Mouse (Mus musculus) small intestine, adult 2 months (tissue): ENCODE measurements at regions not wholly inside any gene's neighbourhood (a gene's known extent, or its start where the extent isn't known, plus 50 kb on each side); places are given as distances from the start of the nearest gene placed in this dataset.

Source experiments
- CTCF ChIP-seq: fragments of 200-500 bp; IDR thresholded peaks from 2 replicates; pipeline ENCODE4 v1.5.1; 2012; ENCODE audit warnings: low read depth, mild to moderate bottlenecking, control low read depth, inconsistent platforms, low read length, moderate library complexity, mixed read lengths; ENCODE audit not compliant: insufficient replicate concordance, insufficient read length; ENCODE audit errors: extremely low read depth
- POLR2A ChIP-seq: fragments of 200-500 bp; IDR thresholded peaks from 2 replicates; pipeline ENCODE4 v1.6.1; 2012; ENCODE audit warnings: low read depth, mild to moderate bottlenecking, control low read depth, inconsistent platforms, low read length, moderate library complexity

DNA sequence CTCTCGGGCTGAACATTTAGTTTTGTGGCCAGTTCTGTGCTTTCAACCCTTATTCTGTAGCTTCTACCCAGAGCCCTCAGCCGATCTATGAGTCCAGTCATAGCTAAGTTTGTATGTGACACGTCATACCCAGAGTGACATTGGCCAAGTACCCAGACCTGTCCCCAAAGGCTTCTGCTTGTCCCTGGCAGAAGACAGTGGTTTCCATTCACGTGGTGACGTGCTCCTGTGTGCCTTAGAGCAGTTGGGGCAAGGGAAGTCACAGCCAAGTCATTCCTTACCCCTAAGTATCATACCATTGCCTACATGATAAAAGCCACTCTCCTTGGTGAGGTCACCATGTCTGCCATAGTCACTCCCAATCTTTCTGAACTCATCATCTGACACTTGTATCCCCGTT lies 61.1 kb upstream of the Fhl2 start:
- TF ChIP-seq POLR2A = no peak
- no peak for TF ChIP-seq CTCF
